Mouse (Mus musculus): Measurements from ENCODE around the gene Itsn2. TPM values are rescaled to one million over a fixed set of nuclear protein-coding genes. Genes with fewer than 3 reads are reported as not detected.

The Itsn2 gene
- polyA plus RNA-seq, 1 experiment = 36.3 TPM

- no peak for TF ChIP-seq POLR2A (IDR thresholded peaks at IDR 0.05; ENCODE audit: borderline replicate concordance, extremely low read depth, low read depth, low read length)
- no peak for TF ChIP-seq CTCF (IDR thresholded peaks at IDR 0.05; ENCODE audit: insufficient read depth, low read length)
- Histone ChIP-seq H3K4me1 (ENCODE audit: control insufficient read depth, insufficient read depth, low read length) (no peaks in the 10 kb centered on the region), H3K4me3 (replicated peaks; ENCODE audit: extremely low read depth, low read depth, low read length) (no peak overlapping the region)
- DNase-seq = no peak
- WGBS = 82% methylated on average over 10 of the region's 10 CpGs
Observed at GRCm38 (mm10) chr12:4715606-4716005, 123.2 kb downstream of the Itsn2 start.

- Histone ChIP-seq H3K4me3 (replicated peaks; ENCODE audit: extremely low read depth, low read depth, low read length) (no peak overlapping the region), H3K4me1 (ENCODE audit: control insufficient read depth, insufficient read depth, low read length) (no peaks in the 10 kb centered on the region)
- no peak for DNase-seq
- TF ChIP-seq POLR2A (IDR thresholded peaks at IDR 0.05; ENCODE audit: borderline replicate concordance, extremely low read depth, low read depth, low read length) (no peak), CTCF (IDR thresholded peaks at IDR 0.05; ENCODE audit: insufficient read depth, low read length) (no peak)
- WGBS = 11% methylated on average over 7 of the region's 7 CpGs
Observed at GRCm38 (mm10) chr12:4717417-4717816, 125.0 kb downstream of the Itsn2 start.

- Histone ChIP-seq H3K4me1 (ENCODE audit: control insufficient read depth, insufficient read depth, low read length) (no peaks in the 10 kb centered on the region), H3K4me3 (replicated peaks; ENCODE audit: extremely low read depth, low read depth, low read length) (no peak overlapping the region)
- DNase-seq = no peak
- TF ChIP-seq POLR2A (IDR thresholded peaks at IDR 0.05; ENCODE audit: borderline replicate concordance, extremely low read depth, low read depth, low read length) = no peak
- no peak for TF ChIP-seq CTCF (IDR thresholded peaks at IDR 0.05; ENCODE audit: insufficient read depth, low read length)
- WGBS = 53% methylated on average over 13 of the region's 13 CpGs
Observed at GRCm38 (mm10) chr12:4719066-4719761, 126.8 kb downstream of the Itsn2 start.

GRCm38 (mm10) chr12:4719762-4720754 lies 127.6 kb downstream of the Itsn2 start:
- WGBS = 72% methylated on average over 17 of the region's 17 CpGs

GRCm38 (mm10) chr12:4729165-4729564 lies 136.7 kb downstream of the Itsn2 start:
- Histone ChIP-seq H3K4me1 (ENCODE audit: control insufficient read depth, insufficient read depth, low read length) (no peaks in the 10 kb centered on the region), H3K4me3 (replicated peaks; ENCODE audit: extremely low read depth, low read depth, low read length) (no peak overlapping the region)
- TF ChIP-seq CTCF (IDR thresholded peaks at IDR 0.05; ENCODE audit: insufficient read depth, low read length) (no peak), POLR2A (IDR thresholded peaks at IDR 0.05; ENCODE audit: borderline replicate concordance, extremely low read depth, low read depth, low read length) (no peak)
- no peak for DNase-seq
- 89% methylated on average over 3 of the region's 3 CpGs for WGBS

More at GRCm38 (mm10) chr12:4719762-4720754, 127.6 kb downstream of the Itsn2 start:
- DNase-seq = no peak
- Histone ChIP-seq H3K4me1 (ENCODE audit: control insufficient read depth, insufficient read depth, low read length) (no peaks in the 10 kb centered on the region), H3K4me3 (replicated peaks; ENCODE audit: extremely low read depth, low read depth, low read length) (no peak overlapping the region)
- no peak for TF ChIP-seq CTCF (IDR thresholded peaks at IDR 0.05; ENCODE audit: insufficient read depth, low read length)
- TF ChIP-seq POLR2A (IDR thresholded peaks at IDR 0.05; ENCODE audit: borderline replicate concordance, extremely low read depth, low read depth, low read length) = no peak

GRCm38 (mm10) chr12:4731629-4732028 lies 139.2 kb downstream of the Itsn2 start:
- H3K4me1 ChIP-seq (ENCODE audit: control insufficient read depth, insufficient read depth, low read length) = no peaks in the 10 kb centered on the region
- DNase-seq = no peak

GRCm38 (mm10) chr12:4732332-4732731 lies 139.9 kb downstream of the Itsn2 start:
- DNase-seq = no peak
- WGBS = 53% methylated on average over 4 of the region's 4 CpGs
- no peak overlapping the region for H3K4me3 ChIP-seq (replicated peaks; ENCODE audit: extremely low read depth, low read depth, low read length)

More at GRCm38 (mm10) chr12:4731629-4732028, 139.2 kb downstream of the Itsn2 start:
- WGBS = 57% methylated on average over 4 of the region's 4 CpGs
- TF ChIP-seq CTCF (IDR thresholded peaks at IDR 0.05; ENCODE audit: insufficient read depth, low read length) (no peak), POLR2A (IDR thresholded peaks at IDR 0.05; ENCODE audit: borderline replicate concordance, extremely low read depth, low read depth, low read length) (no peak)
- no peak overlapping the region for H3K4me3 ChIP-seq (replicated peaks; ENCODE audit: extremely low read depth, low read depth, low read length)

GRCm38 (mm10) chr12:4738031-4738576 lies 145.7 kb downstream of the Itsn2 start, which contains the start of gene Fam228a:
Gene Fam228a (minus strand): TSS chr12:4738430.
- no peak for DNase-seq
- 91% methylated on average over 18 of the region's 18 CpGs for WGBS
- H3K4me3 ChIP-seq (replicated peaks; ENCODE audit: extremely low read depth, low read depth, low read length) = no peak within 1 kb of the TSS
- no peaks in the 10 kb centered on the region for H3K4me1 ChIP-seq (ENCODE audit: control insufficient read depth, insufficient read depth, low read length)
- TF ChIP-seq CTCF (IDR thresholded peaks at IDR 0.05; ENCODE audit: insufficient read depth, low read length) = no peak
- no peak for TF ChIP-seq POLR2A (IDR thresholded peaks at IDR 0.05; ENCODE audit: borderline replicate concordance, extremely low read depth, low read depth, low read length)

More at GRCm38 (mm10) chr12:4732332-4732731, 139.9 kb downstream of the Itsn2 start:
- H3K4me1 ChIP-seq (ENCODE audit: control insufficient read depth, insufficient read depth, low read length) = no peaks in the 10 kb centered on the region
- no peak for TF ChIP-seq POLR2A (IDR thresholded peaks at IDR 0.05; ENCODE audit: borderline replicate concordance, extremely low read depth, low read depth, low read length)
- no peak for TF ChIP-seq CTCF (IDR thresholded peaks at IDR 0.05; ENCODE audit: insufficient read depth, low read length)

GRCm38 (mm10) chr12:4740823-4741222 lies 148.4 kb downstream of the Itsn2 start:
- WGBS = 47% methylated on average over 7 of the region's 7 CpGs
- DNase-seq = no peak
- H3K4me3 ChIP-seq (replicated peaks; ENCODE audit: extremely low read depth, low read depth, low read length) = no peak overlapping the region
- H3K4me1 ChIP-seq (ENCODE audit: control insufficient read depth, insufficient read depth, low read length) = no peaks in the 10 kb centered on the region
- TF ChIP-seq CTCF (IDR thresholded peaks at IDR 0.05; ENCODE audit: insufficient read depth, low read length) = no peak
- TF ChIP-seq POLR2A (IDR thresholded peaks at IDR 0.05; ENCODE audit: borderline replicate concordance, extremely low read depth, low read depth, low read length) = no peak

All from lung, adult 2 months (tissue).